Mouse (Mus musculus) spleen, adult 2 months (tissue): ENCODE measurements around the gene Tenm4.

Experiments used
- CTCF ChIP-seq: fragments of 200-500 bp; IDR thresholded peaks from 2 replicates; pipeline ENCODE4 v1.5.1; 2011; ENCODE audit warnings: mild to moderate bottlenecking, inconsistent platforms; ENCODE audit not compliant: insufficient read depth, insufficient read length, insufficient replicate concordance; ENCODE audit errors: extremely low read depth
- POLR2A ChIP-seq: fragments of 200-500 bp; IDR thresholded peaks from 2 replicates; pipeline ENCODE4 v1.6.1; 2011; ENCODE audit warnings: low read depth, low read length, inconsistent platforms

DNA sequence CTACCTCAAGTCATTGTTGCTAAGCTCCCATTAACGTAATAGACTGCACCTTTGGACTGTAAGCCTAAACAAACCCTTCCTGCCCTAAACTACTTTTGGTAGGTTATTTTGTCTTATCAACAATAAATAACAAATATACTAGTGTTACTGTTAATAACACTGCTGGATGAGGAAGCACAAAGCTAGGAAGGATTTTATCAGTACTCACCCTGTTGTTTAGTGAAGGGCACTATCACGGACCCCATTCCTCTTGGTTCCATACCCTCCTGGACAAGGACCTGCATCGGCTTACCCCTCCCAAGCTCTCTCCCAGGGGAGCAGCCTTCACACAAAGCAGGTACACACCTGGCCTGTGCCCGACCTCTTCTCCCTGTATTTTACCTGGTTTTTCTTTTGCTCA, 611.6 kb downstream of the Tenm4 start:
- no peak for TF ChIP-seq CTCF
- no peak for TF ChIP-seq POLR2A
